Mouse (Mus musculus) frontal cortex, adult (tissue): ENCODE measurements at regions not wholly inside any gene's neighbourhood (a gene's known extent, or its start where the extent isn't known, plus 50 kb on each side); places are given as distances from the start of the nearest gene placed in this dataset.
A peak's percentile ranks its signal among the peaks of the same experiment; 100 is the strongest.

ENCODE experiments used
- ATAC-seq: cut with Nextera tagmentation; 2 replicates; pipeline ENCODE4 v1.9.2; 2017; ENCODE audit warnings: mild to moderate bottlenecking, moderate library complexity, mixed read lengths; ENCODE audit not compliant: low TSS enrichment

DNA sequence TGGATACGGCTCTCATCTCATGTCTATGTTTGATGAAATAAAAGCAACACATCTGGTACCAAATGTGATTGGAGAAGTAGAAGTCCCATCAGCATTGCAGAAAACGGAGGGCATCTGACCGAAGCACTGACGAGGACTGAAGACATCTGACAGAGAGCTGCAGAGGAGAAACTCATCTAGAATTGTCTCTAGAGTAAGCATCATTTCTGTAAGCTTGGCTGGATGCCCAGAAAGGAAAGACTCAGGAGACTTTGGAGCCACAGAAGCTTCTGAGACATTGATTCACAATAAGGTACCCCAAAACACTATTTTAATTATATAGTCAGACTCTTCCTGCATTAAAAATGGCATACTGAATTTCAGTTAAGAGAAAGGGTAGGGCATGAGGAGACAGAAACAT is 326.6 kb downstream of the Gm597 start:
- peak; percentile 73; the same call in 1 of the 2 replicates for ATAC-seq

DNA sequence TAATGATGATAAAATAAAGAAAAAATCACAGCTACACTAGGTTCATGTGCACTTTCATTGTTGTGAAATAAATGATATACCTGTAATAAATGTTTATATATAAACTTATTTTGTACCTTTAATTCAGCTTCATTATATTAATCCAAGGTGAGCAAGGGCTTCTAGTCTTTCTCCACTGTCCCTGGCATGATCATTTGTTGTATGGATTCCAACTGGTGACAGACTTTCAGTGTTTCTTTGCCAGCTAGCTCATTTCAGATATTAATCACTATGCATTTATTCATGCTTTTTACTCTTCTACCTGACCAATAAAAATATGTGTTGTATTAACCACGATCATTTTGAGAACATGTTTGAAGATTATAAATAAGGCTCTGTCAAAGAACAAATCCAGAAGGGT is 354.7 kb downstream of the Gm597 start:
- no peak for ATAC-seq
